Mouse (Mus musculus): ENCODE data around the gene Sult1d1. TPM values are rescaled to one million over a fixed set of nuclear protein-coding genes. Genes with fewer than 3 reads are reported as not detected.
"Not testable (repeated sequence)": the region's sequence is repeated elsewhere in the genome, so short reads cannot be mapped to it uniquely, and the experiment has no call there.

Gene Sult1d1
- total RNA-seq (2021) = not detected
- long read RNA-seq = 0 reads

- no peak for DNase-seq (ENCODE audit: low spot score in 2 of 2)
Measured at GRCm38 (mm10) chr5:87568845-87569244, at the start of gene Sult1d1. Sult1d1 (minus strand) TSS chr5:87569027.

- no peak for DNase-seq (ENCODE audit: low spot score in 2 of 2)
Measured at GRCm38 (mm10) chr5:87615128-87615390, 46.2 kb upstream of the Sult1d1 start.

- DNase-seq (ENCODE audit: low spot score in 2 of 2) = no peak
Measured at GRCm38 (mm10) chr5:87614364-87615127, 45.7 kb upstream of the Sult1d1 start.

- no peak for DNase-seq (ENCODE audit: low spot score in 2 of 2)
Measured at GRCm38 (mm10) chr5:87601018-87601417, 32.2 kb upstream of the Sult1d1 start.

GRCm38 (mm10) chr5:87597891-87598290 lies 29.1 kb upstream of the Sult1d1 start:
- DNase-seq (ENCODE audit: low spot score in 2 of 2) = no peak

DNA sequence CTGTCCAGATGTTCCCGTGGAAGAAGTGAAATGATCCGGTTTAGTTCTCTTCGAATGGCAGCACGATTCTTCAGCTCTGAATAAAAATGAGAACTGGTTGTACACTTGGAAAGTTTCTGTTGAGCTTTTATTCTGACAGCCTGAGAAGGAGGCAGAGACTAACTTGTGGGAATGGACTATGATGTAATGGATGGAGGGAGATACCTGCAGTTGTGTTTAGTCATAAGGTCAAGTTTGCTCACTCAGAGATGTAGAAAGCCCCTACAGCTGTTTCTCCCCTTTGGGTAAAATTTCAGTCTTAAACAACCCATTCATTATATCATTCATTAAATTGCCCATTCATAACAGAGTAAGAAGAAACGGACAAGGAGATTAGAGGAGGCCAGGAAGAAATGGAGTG lies 22.7 kb upstream of the Sult1d1 start, which contains the start of gene Sult1e1:
Sult1e1 (minus strand) TSS at position 101 of the 400 bp plus-strand sequence.
- no peak for DNase-seq (ENCODE audit: low spot score in 2 of 2)

DNA sequence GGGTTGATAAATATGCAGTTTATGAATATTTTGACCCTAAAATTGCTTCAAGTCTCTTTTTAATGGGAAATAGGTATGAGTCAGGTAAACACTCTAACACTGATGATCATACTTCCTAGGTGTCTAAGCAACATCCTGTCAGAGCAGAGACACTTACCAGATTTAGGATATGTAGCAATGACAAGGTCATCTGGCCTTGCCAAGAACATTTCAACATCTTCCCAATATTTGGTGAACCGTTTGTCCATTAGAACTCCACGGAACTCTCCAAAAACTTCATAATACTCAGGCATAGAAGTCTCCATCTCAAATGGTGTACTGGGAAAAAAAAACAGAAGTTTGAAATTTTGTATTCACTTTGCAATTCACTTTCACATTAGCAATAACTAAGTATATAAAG lies 21.1 kb upstream of the Sult1d1 start:
- DNase-seq (ENCODE audit: low spot score in 2 of 2) = no peak

DNA sequence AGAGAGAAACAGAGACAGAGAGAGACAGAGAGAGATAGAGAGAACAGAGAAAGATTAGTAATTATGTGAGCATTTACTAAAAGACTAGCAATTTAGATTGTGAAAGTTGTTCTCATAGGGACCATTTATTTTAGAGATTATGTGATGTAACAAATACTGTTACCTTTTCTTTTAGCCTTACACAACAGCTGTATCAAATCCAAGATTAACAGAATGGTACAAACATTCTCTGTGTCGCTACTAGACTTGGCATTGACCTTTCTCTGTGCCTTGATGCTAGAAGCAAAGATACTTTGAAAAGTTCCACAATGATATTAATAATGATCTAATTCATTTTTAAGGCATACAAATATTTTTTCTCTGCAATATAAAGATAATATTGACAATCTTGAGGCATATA lies 11.6 kb upstream of the Sult1d1 start:
- DNase-seq (ENCODE audit: low spot score in 2 of 2) = no peak

DNA sequence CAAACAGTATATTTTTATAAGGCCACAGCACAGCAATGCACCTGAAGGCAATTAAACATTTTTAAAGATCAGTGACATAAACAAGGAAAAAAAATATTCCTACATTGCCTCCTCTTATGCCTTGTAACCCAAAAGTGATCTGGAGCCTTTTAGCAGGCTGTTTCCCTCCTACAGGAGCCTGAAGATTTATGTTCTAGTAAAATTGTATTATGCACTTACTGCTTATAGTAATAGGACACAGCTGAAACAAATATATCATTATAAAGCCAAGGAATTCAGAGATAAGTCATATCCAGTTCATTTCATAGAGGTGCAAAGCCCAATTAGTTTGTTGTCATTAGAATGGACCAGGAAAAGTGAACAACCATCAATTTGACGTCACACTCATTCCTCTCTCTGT lies 5.3 kb upstream of the Sult1d1 start:
- DNase-seq (ENCODE audit: low spot score in 2 of 2) = no peak

GRCm38 (mm10) chr5:87573490-87573889 lies 4.7 kb upstream of the Sult1d1 start:
- no peak for DNase-seq (ENCODE audit: low spot score in 2 of 2)

- no peak for DNase-seq (ENCODE audit: low spot score in 2 of 2)
Measured at GRCm38 (mm10) chr5:87572781-87573180, 4.0 kb upstream of the Sult1d1 start.

GRCm38 (mm10) chr5:87567306-87567705 lies 1.5 kb downstream of the Sult1d1 start:
- DNase-seq (ENCODE audit: low spot score in 2 of 2) = no peak

- no peak for DNase-seq (ENCODE audit: low spot score in 2 of 2)
Measured at GRCm38 (mm10) chr5:87562966-87563365, 5.9 kb downstream of the Sult1d1 start.

GRCm38 (mm10) chr5:87562526-87562925 lies 6.3 kb downstream of the Sult1d1 start:
- DNase-seq (ENCODE audit: low spot score in 2 of 2) = no peak

DNA sequence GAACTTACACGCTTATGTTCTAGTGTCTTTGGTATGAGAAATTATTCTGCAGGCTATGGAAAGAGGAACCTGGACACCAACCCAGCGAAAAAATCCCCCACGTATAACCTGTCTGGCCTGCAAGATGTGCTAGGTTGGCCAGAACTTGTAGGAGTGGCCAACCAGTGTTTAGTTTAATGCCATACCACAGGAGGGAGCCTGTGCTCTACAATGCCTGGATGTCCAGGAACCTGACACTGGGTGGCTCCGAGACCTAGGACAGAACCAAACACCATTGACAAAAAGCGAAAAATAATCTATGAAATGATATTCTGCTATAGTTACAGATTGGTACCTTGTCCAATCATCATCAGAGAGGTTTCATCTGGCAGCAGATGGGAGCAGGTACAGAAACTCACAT lies 8.7 kb downstream of the Sult1d1 start:
- no peak for DNase-seq (ENCODE audit: low spot score in 2 of 2)

DNA sequence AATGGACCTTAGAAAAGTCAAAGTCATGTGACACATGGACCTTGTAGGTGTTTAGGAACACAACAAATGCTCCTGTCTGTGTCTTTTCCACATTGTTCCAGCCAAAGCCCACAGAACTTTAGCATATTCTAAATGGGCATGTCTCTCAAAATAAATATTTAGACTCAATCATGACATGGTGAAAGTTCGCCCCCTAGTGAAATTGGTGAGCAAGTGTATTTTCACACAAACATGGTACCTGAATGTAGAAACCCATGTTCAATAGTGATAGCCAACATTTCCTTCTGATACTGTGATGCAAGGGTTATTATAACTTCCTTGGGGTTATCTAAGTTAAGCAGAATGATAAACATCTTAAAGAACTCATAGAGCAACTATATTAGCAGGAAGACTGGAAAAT lies 17.9 kb downstream of the Sult1d1 start:
- no peak for DNase-seq (ENCODE audit: low spot score in 2 of 2)

DNA sequence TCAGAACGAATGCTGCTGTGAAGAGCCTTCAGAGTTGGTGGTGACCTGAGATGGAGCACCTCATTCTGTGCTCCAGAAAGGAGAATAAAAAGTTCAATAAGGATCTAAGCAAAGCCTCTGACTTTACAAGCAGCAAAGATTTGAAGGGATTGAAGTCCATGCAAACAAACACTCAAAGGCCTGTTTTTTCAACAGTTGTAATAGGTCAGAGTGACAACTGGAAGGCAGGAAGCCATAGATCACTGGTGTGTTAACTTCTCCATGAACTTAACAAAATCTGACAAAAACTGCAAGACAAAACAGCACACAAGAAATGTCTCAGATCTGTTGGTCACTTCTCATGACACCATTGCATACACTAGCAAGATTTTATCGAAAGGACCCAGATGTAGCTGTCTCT lies 30.7 kb downstream of the Sult1d1 start, which contains the start of gene Sult1b1:
Sult1b1 (minus strand) TSS at position 85 of the 400 bp plus-strand sequence.
- DNase-seq (ENCODE audit: low spot score in 2 of 2) = no peak

- DNase-seq (ENCODE audit: low spot score in 2 of 2) = no peak
Measured at GRCm38 (mm10) chr5:87535994-87536644, 32.7 kb downstream of the Sult1d1 start.

GRCm38 (mm10) chr5:87532288-87532687 lies 36.5 kb downstream of the Sult1d1 start:
- no peak for DNase-seq (ENCODE audit: low spot score in 2 of 2)

GRCm38 (mm10) chr5:87523561-87523960 lies 45.3 kb downstream of the Sult1d1 start:
- not testable (repeated sequence) for DNase-seq (ENCODE audit: low spot score in 2 of 2)

DNA sequence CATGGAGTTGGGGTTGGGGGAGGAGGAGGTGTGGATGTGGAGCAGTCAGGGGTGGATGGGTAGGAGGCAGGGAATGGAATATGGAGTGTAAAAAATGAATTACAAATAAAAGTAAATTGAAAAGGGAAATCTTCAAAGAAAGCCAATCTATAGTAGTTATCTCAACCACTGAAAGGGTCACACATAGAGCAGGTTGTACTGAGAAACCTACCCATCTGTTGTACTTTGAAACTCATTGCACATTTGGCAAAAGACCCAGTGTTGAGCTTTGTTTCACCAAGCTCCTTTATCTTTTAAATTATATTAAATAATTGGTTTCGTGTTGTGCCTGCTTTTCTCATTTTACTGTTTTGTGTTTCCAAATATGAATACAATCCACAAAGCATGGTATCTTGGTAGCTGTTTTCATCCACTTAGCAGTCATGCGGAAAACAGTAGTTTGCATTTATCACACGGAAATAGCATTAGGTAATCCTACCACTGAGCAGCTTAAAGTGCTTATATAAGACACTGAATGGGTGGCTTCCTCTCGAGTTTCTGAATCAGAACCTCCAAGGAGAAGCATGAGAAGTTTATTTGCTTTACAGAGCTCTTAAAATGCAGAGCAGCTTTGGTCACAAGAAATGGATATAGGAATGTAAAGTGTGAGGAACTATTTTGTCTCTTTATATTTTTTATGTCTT lies 62.9 kb downstream of the Sult1d1 start:
- DNase-seq (ENCODE audit: low spot score in 2 of 2) = no peak
